Mouse (Mus musculus) G1E (cell line): ENCODE measurements around the gene Ovol3. TPM values are rescaled to one million over a fixed set of nuclear protein-coding genes. Genes with fewer than 3 reads are reported as not detected.
"Not testable (repeated sequence)": the region's sequence is repeated elsewhere in the genome, so short reads cannot be mapped to it uniquely, and the experiment has no call there.

Source experiments
- ATAC-seq: 2 replicates; pipeline ENCODE4 v1.8.0; 2016; ENCODE audit warnings: mild to moderate bottlenecking; ENCODE audit not compliant: insufficient number of reproducible peaks, poor library complexity, low FRiP score, severe bottlenecking; ENCODE audit errors: extremely low read depth
- DNase-seq: peaks from one replicate; pipeline ENCODE4 v3.0.0; 2012; ENCODE audit warnings: low spot score
- H3K27me3 ChIP-seq: 2 replicates; pipeline ENCODE4 v1.6.1; 2012; ENCODE audit warnings: mild to moderate bottlenecking, low read length, inconsistent platforms; ENCODE audit not compliant: insufficient read depth
- H3K36me3 ChIP-seq: replicated peaks from 2 replicates; pipeline ENCODE3; 2012; ENCODE audit warnings: mild to moderate bottlenecking, inconsistent platforms
- H3K4me1 ChIP-seq: 2 replicates; pipeline ENCODE4 v1.6.1; 2012; ENCODE audit warnings: low read depth, low read length, inconsistent platforms, mixed read lengths; ENCODE audit not compliant: insufficient read depth
- H3K4me3 ChIP-seq: 2 replicates; pipeline ENCODE4 v1.5.1; 2012; ENCODE audit warnings: low read depth, mild to moderate bottlenecking, inconsistent platforms, low read length, moderate library complexity, mixed read lengths
- H3K9me3 ChIP-seq: replicated peaks from 2 replicates; pipeline ENCODE4 v1.6.1; 2012; ENCODE audit warnings: inconsistent platforms
- CTCF ChIP-seq: IDR thresholded peaks from 2 replicates; pipeline ENCODE4 v1.5.1; 2012; ENCODE audit warnings: low read depth, low read length, inconsistent platforms, mixed read lengths
- GATA1 ChIP-seq: IDR thresholded peaks from 2 replicates; pipeline ENCODE4 v1.6.1; 2012; ENCODE audit warnings: borderline replicate concordance, low read length, inconsistent platforms, mixed read lengths
- GATA2 ChIP-seq: IDR thresholded peaks from 2 replicates; pipeline ENCODE4 v1.6.1; 2012; ENCODE audit warnings: low read depth, low read length, inconsistent platforms, borderline replicate concordance
- POLR2AphosphoS5 ChIP-seq: IDR thresholded peaks from 2 replicates; pipeline ENCODE4 v1.6.1; 2012; ENCODE audit warnings: low read depth, low read length, inconsistent platforms; ENCODE audit not compliant: insufficient replicate concordance
- TAL1 ChIP-seq: conservative IDR thresholded peaks from 2 replicates; pipeline ENCODE4 v1.6.1; 2012; ENCODE audit warnings: low read depth, low read length, inconsistent platforms, mixed read lengths
- polyA plus RNA-seq: library from polyadenylated mRNA; stranded (reverse); fragments of >175 nt; gene quantifications from 2 replicates; pipeline ENCODE4 v1.2.3, GENCODE M21; 2012
- total RNA-seq, 2 experiments: library from RNA; stranded (forward) in 1 of 2; stranded (reverse) in 1 of 2; fragments of 200-1000 nt in 1 of 2; fragments of >200 nt in 1 of 2; fragmentation: Nextera tagmentation in 1 of 2; gene quantifications; 2 replicates each; pipeline ENCODE4 v1.2.3; 2014 to 2017

Ovol3 gene
- total and polyA plus RNA-seq, 3 experiments, result not detected

GRCm38 (mm10) chr7:30219293-30220007 lies 16.1 kb downstream of the Ovol3 start:
- TF ChIP-seq GATA2 (no peak), TAL1 (no peak), POLR2AphosphoS5 (no peak), CTCF (no peak), GATA1 (no peak)
- Histone ChIP-seq H3K4me3 (peak overlapping the region; percentile 69), H3K27me3 (no peaks in the 10 kb centered on the region), H3K36me3 (peaks cover 12% of the 10 kb centered on the region), H3K4me1 (peaks cover 33% of the 10 kb centered on the region), H3K9me3 (no peaks in the 10 kb centered on the region; the same call in 1 of the 2 replicates)
- ATAC-seq (no peak; the same call in 1 of the 2 replicates), DNase-seq (peak; percentile 65)

GRCm38 (mm10) chr7:30217277-30217676 lies 18.2 kb downstream of the Ovol3 start:
- Histone ChIP-seq H3K4me1 (peaks cover 31% of the 10 kb centered on the region), H3K9me3 (no peaks in the 10 kb centered on the region), H3K4me3 (no peak overlapping the region), H3K27me3 (peaks cover 8% of the 10 kb centered on the region; the same call in 1 of the 2 replicates), H3K36me3 (no peaks in the 10 kb centered on the region)
- TF ChIP-seq TAL1 (no peak), GATA2 (no peak), POLR2AphosphoS5 (no peak), CTCF (no peak), GATA1 (no peak)
- DNase-seq, result no peak
- ATAC-seq, result no peak

GRCm38 (mm10) chr7:30216723-30217151 lies 18.8 kb downstream of the Ovol3 start:
- ATAC-seq, result peak; percentile 59
- Histone ChIP-seq H3K4me1 (peaks cover 28% of the 10 kb centered on the region), H3K36me3 (no peaks in the 10 kb centered on the region), H3K27me3 (peaks cover 12% of the 10 kb centered on the region; the same call in 1 of the 2 replicates), H3K9me3 (no peaks in the 10 kb centered on the region), H3K4me3 (peak overlapping the region; percentile 31; the same call in 1 of the 2 replicates)
- DNase-seq, result peak; percentile 71
- TF ChIP-seq CTCF (peak; percentile 67; the same call in 1 of the 2 replicates), GATA2 (no peak)

GRCm38 (mm10) chr7:30215875-30216274 lies 19.6 kb downstream of the Ovol3 start:
- ATAC-seq (no peak), DNase-seq (no peak)
- Histone ChIP-seq H3K27me3 (peaks cover 16% of the 10 kb centered on the region), H3K4me3 (no peak overlapping the region), H3K36me3 (no peaks in the 10 kb centered on the region), H3K9me3 (no peaks in the 10 kb centered on the region), H3K4me1 (peaks cover 25% of the 10 kb centered on the region)
- TF ChIP-seq GATA1, result no peak
- no peak for TF ChIP-seq TAL1
- TF ChIP-seq CTCF, result no peak
- TF ChIP-seq GATA2, result no peak
- TF ChIP-seq POLR2AphosphoS5, result no peak

- Histone ChIP-seq H3K36me3 (no peaks in the 10 kb centered on the region), H3K4me3 (no peak overlapping the region), H3K9me3 (no peaks in the 10 kb centered on the region), H3K27me3 (peaks cover 16% of the 10 kb centered on the region), H3K4me1 (peaks cover 11% of the 10 kb centered on the region)
- ATAC-seq, result no peak
- DNase-seq, result no peak
- TF ChIP-seq CTCF, result no peak
- no peak for TF ChIP-seq POLR2AphosphoS5
- TF ChIP-seq GATA2, result no peak
- TF ChIP-seq TAL1, result no peak
- no peak for TF ChIP-seq GATA1
Observed at GRCm38 (mm10) chr7:30213881-30214280, 21.6 kb downstream of the Ovol3 start.

GRCm38 (mm10) chr7:30211025-30211424 lies 24.5 kb downstream of the Ovol3 start:
- no peak overlapping the region for H3K4me3 ChIP-seq
- H3K27me3 ChIP-seq, result peaks cover 22% of the 10 kb centered on the region
- TF ChIP-seq TAL1 (no peak), GATA2 (no peak), POLR2AphosphoS5 (no peak), CTCF (no peak), GATA1 (no peak)
- H3K4me1 ChIP-seq, result no peaks in the 10 kb centered on the region
- no peak for ATAC-seq
- H3K36me3 ChIP-seq, result no peaks in the 10 kb centered on the region
- no peak for DNase-seq
- no peaks in the 10 kb centered on the region for H3K9me3 ChIP-seq

GRCm38 (mm10) chr7:30206364-30206763 lies 29.2 kb downstream of the Ovol3 start:
- not testable (repeated sequence) for H3K9me3 ChIP-seq, H3K4me1 ChIP-seq, DNase-seq, H3K36me3 ChIP-seq, H3K4me3 ChIP-seq, ATAC-seq
- H3K27me3 ChIP-seq, result peaks cover 10% of the 10 kb centered on the region
